Mouse (Mus musculus) testis, adult 2 months (tissue): ENCODE results near the gene Krt90. TPM values are rescaled to one million over a fixed set of nuclear protein-coding genes. Genes with fewer than 3 reads are reported as not detected.
"Not testable (repeated sequence)": the region's sequence is repeated elsewhere in the genome, so short reads cannot be mapped to it uniquely, and the experiment has no call there.

Experiments used
- H3K27ac ChIP-seq: fragments of 200-500 bp; 2 replicates; pipeline ENCODE4 v1.5.1; 2012; ENCODE audit warnings: low read depth, low read length; ENCODE audit not compliant: control insufficient read depth, insufficient read depth
- H3K27me3 ChIP-seq: fragments of 200-500 bp; 2 replicates; pipeline ENCODE4 v1.6.1; 2012; ENCODE audit warnings: mild to moderate bottlenecking, low read length, moderate library complexity; ENCODE audit not compliant: control insufficient read depth, insufficient read depth
- H3K36me3 ChIP-seq: fragments of 200-500 bp; 2 replicates; pipeline ENCODE4 v1.6.1; 2012; ENCODE audit warnings: mild to moderate bottlenecking, low read length; ENCODE audit not compliant: control insufficient read depth, insufficient read depth
- H3K4me1 ChIP-seq: fragments of 200-500 bp; 2 replicates; pipeline ENCODE4 v1.6.1; 2012; ENCODE audit warnings: low read length; ENCODE audit not compliant: control insufficient read depth, insufficient read depth
- H3K4me3 ChIP-seq: fragments of 200-500 bp; 2 replicates; pipeline ENCODE4 v1.5.1; 2012; ENCODE audit warnings: low read depth, mild to moderate bottlenecking, low read length, moderate library complexity, mixed read lengths; ENCODE audit not compliant: control insufficient read depth
- CTCF ChIP-seq: fragments of 200-500 bp; IDR thresholded peaks from 2 replicates; pipeline ENCODE4 v1.5.1; 2012; ENCODE audit warnings: low read depth, mild to moderate bottlenecking, inconsistent platforms, low read length, moderate library complexity; ENCODE audit not compliant: control insufficient read depth, insufficient read depth, insufficient replicate concordance
- POLR2A ChIP-seq: fragments of 200-500 bp; IDR thresholded peaks from 2 replicates; pipeline ENCODE4 v1.6.1; 2012; ENCODE audit warnings: low read depth, mild to moderate bottlenecking, inconsistent platforms, low read length, moderate library complexity; ENCODE audit not compliant: control insufficient read depth
- polyA plus RNA-seq: library from polyadenylated mRNA; depleted of rRNA; stranded (reverse); fragments of >200 nt; gene quantifications from 2 replicates; pipeline ENCODE4 v1.2.3, GENCODE M21; 2012

The Krt90 gene
- polyA plus RNA-seq, 1 experiment: not detected

DNA sequence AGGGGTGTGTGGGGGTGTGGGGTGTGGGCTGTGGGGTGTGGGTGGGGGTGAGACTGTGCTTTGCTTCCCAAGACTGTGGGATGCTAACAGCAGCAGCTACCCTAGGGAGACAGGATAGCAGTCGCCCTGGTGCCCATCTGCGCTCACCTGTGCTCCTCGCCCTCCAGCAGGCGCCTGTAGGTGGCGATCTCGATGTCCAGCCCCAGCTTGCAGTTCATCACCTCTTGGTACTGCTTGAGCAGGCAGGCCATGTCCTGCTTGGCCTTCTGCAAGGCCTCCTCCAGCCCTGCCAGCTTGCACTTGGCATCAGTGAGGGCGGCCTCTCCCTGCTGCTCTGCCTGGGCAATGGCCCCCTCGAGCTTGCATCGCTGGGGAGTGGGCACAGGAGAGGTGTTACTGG lies 20.2 kb downstream of the Krt90 start:
- Histone ChIP-seq H3K27me3 (no peaks in the 10 kb centered on the region), H3K4me3 (no peak overlapping the region), H3K4me1 (no peaks in the 10 kb centered on the region), H3K36me3 (no peaks in the 10 kb centered on the region), H3K27ac (no peak overlapping the region)
- TF ChIP-seq CTCF: no peak
- TF ChIP-seq POLR2A: no peak

DNA sequence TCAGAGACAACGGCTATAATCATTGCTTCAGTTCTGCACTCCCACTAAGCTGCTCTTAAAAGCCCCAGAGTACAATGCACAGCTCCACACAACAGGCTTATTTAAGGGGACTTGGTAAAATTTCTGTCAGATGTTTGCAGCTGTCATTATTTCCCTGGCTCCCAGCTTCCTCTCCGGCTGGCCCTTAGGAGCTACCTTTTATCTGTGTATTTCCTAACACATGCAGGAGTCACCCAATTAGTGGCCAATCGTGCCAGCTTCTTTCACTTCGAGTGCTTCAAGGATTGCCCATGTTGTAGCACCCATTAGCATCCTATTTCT lies 24.2 kb downstream of the Krt90 start:
- no peaks in the 10 kb centered on the region for H3K4me1 ChIP-seq
- H3K27me3 ChIP-seq: no peaks in the 10 kb centered on the region
- H3K27ac ChIP-seq: no peak overlapping the region
- no peaks in the 10 kb centered on the region for H3K36me3 ChIP-seq
- H3K4me3 ChIP-seq: no peak overlapping the region
- TF ChIP-seq CTCF: no peak
- TF ChIP-seq POLR2A: no peak

DNA sequence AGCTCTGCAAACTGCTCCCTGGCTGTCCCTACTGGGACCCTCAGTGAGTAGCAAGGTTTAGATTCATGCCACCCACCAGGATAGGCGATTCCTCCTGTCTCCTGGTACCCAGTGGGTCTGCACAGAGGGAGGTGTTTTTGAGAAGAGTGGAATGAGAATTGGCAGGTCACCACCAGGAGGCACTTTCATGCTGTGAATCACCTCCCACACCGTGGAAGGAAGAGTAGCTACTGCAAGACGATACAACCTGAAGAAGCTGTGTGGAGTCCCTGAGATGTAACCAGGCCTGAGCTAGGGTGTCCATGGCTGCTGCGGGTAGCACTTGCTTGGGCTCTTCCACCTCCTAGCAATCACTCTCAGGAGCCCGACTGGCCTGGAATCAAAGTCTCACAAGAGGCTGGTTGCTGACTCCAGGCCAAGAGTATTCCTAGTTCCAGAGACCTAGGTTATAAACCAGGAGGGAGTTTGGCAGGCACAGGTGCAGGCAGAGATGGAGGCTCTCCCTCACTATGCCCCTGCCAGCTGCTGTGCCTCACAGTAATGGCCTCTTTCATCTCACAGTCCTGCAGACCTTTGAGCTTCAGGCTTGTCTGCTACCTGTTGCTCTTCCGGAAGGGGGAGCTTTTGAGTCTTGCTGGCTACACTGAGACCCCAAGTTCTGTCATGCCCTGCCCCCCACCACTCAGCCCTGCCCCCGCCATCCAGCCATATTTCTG lies 24.7 kb downstream of the Krt90 start:
- Histone ChIP-seq H3K4me3 (no peak overlapping the region), H3K4me1 (no peaks in the 10 kb centered on the region), H3K36me3 (no peaks in the 10 kb centered on the region), H3K27me3 (no peaks in the 10 kb centered on the region), H3K27ac (no peak overlapping the region)
- TF ChIP-seq CTCF: no peak
- no peak for TF ChIP-seq POLR2A

DNA sequence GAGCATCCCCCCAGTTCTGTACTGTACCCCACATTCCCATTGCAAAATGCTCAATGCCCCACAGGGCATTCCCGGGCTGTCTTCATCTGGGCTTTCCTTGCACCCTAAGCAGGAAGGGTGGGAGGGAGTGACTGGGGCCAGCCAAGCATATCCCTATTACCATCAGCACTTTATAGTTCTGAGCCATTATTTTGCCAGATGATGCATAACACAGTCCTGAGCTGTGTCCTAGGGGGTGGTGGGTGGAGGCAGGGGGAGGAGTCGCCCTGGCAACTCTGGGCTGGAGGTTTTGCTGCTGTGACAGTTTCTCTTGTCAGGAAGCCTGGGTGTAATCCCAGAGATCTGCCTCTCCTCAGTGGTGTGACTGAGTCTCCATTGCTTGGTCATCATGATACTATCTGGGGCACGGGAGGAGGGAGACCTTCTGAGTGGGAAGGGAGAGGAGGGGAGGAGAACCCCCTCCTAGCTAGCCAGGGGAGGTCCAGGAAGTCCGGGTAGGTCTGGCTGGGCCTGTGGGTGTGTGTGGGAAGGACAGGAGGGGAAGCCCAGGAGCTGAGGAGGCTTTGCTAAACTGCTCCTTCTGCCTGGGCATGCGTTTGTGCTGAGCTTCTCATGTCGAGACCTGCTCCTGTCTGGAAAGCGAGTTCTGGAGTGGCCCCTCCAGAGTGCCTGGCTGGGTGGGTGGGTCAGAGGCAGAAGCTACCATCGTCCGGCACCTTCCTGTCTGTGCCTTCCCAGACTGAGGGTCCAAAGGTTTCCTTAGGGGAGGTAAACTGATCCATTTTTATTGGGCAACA lies 26.5 kb downstream of the Krt90 start:
- Histone ChIP-seq H3K27me3 (no peaks in the 10 kb centered on the region), H3K36me3 (no peaks in the 10 kb centered on the region), H3K4me3 (no peak overlapping the region), H3K4me1 (no peaks in the 10 kb centered on the region), H3K27ac (no peak overlapping the region)
- TF ChIP-seq CTCF: no peak

DNA sequence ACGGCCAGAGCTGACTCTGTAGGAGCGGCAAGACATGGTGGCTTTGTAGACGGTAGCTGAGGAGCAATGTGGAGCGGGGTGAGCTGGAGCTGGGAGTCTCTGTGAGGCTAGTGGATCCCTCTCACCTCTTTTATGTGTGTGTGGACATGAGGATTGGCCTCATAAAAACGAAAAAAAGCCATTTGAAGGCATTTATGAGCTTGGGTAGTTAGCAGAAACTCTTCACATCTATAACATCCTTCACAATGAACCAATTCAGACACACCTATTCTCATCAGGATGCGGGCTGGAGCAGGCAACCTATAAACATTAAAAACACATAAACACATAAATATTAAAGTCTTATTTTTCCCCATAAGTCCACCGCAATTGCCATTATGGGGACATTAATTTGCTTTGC lies 30.0 kb downstream of the Krt90 start, which contains the start of gene Krt84:
Krt84 (minus strand) TSS at position 101 of the 400 bp plus-strand sequence.
- TF ChIP-seq POLR2A (no peak), CTCF (no peak)
- Histone ChIP-seq H3K27me3 (no peaks in the 10 kb centered on the region), H3K27ac (no peak within 1 kb of the TSS), H3K4me3 (no peak within 1 kb of the TSS), H3K4me1 (no peaks in the 10 kb centered on the region), H3K36me3 (no peaks in the 10 kb centered on the region)

DNA sequence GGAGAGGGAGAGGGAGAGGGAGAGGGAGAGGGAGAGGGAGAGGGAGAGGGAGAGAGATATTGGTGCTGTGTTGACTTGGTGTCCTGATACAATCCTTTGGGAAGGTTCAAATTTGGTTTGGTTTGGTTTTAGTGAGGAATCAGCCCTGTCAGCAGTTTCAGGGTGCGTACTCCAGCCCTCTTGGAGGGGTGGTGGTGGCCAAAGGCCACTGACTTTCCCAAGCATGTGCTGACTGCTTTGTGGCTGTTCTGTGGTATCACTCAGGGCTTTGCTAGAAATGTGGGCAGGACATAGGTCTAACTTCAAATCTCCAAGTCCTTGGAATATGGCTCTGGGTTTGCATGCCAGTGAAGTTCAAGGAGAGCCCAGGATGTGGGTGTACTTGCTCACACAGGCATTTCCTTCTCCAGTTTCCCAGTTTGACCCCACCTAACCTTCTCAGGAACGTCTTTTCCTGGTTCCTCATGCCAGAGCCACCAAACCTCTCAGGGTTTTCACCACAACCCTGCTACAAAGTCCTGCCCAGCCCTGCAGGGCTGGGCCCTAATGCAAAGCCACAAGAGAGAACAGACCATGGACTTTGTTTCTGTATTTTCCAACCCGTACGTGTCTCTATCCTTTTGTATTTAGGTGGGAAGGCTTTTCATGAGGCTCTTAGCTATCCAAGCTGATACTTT lies 40.1 kb downstream of the Krt90 start:
- no peak for TF ChIP-seq POLR2A
- TF ChIP-seq CTCF: no peak
- H3K4me3 ChIP-seq: no peak overlapping the region
- H3K27ac ChIP-seq: no peak overlapping the region
- no peaks in the 10 kb centered on the region for H3K27me3 ChIP-seq
- no peaks in the 10 kb centered on the region for H3K4me1 ChIP-seq
- H3K36me3 ChIP-seq: no peaks in the 10 kb centered on the region

DNA sequence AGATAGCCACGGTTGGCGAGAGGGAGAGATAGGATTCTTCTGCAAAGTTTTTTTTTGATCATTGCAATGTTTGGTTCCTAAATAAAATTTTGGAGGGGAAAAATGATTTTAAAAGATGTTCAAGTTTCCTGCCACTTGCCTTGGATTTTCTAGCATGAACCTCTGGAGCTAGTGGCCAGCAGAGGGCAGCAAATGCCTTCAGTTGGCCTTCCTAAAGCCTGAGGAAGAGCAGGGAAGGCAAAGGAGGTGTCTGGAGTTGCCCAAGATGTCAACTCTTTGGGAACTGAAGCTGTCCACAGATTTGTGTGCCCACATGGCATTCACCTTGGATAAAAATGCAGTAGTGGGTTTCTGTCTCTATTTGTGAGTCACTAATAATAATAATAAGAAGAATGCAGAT lies 43.0 kb downstream of the Krt90 start:
- Histone ChIP-seq H3K36me3 (no peaks in the 10 kb centered on the region), H3K4me3 (no peak overlapping the region), H3K27me3 (no peaks in the 10 kb centered on the region), H3K27ac (no peak overlapping the region), H3K4me1 (no peaks in the 10 kb centered on the region)
- TF ChIP-seq POLR2A (no peak), CTCF (peak; percentile 71; the same call in 1 of the 2 replicates)

DNA sequence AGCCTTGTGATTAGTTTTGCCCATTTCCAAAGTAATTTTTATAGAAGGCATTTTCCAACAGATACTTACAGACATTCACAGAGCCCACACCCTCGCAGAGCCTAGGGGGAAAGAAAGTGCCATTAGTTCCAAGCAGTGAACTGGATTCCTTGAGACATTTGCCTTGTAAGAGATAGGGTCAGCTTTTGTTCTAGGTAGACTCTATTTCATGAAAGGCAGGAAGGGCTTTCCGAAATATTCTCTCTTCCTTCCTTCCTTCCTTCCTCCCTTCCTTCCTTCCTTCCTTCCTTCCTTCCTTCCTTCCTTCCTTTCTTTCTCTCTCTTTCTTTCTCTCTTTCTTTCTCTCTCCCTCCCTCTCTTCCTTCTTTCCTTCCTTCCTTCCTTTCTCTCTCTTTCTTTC lies 45.6 kb downstream of the Krt90 start, which contains the start of gene Gm49425:
Gm49425 (minus strand) TSS at position 101 of the 400 bp plus-strand sequence.
- not testable (repeated sequence) for H3K27me3 ChIP-seq

More for the DNA sequence above, 45.6 kb downstream of the Krt90 start, which contains the start of gene Gm49425:
- not testable (repeated sequence) for H3K27ac ChIP-seq, H3K4me1 ChIP-seq, H3K36me3 ChIP-seq, H3K4me3 ChIP-seq
